Mouse (Mus musculus): ENCODE data around the gene Cenpk.
"Not testable (repeated sequence)": the region's sequence is repeated elsewhere in the genome, so short reads cannot be mapped to it uniquely, and the experiment has no call there.

Cenpk gene

DNA sequence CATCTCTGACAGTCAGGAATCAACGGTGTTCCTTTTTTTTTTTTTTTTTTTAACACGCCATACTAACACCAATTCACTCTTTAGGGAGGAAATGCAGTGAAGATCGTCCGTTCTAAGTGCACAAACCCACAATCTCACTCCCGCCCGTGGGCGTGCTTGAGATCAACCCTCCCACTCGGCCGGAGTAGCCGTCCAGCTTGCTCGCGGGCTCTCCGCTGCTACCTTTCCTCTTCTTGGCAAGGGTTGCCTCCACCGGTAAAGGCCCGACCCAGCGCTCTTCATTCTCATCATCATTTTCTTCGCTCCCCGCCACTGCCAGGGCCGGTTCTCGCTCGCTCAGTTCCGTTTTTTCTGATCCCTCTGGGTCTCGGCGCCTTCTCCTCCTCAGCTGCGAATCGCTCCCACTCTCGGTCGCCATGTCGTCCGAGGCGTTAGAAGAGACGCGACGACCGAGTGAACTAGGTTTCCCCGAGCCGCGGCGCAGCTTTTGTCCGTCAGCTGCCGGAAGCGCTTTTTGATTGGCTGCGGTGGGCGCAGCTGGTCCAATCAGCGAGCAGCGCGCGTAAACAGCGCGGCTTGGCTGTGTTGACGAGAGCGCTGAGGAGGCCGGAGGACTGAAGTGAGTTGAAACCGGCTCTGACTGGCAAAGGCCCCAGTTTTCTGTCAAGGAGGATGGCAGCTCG lies at the start of gene Cenpk, which contains the start of gene Ppwd1:
Gene Cenpk (plus strand): TSS at position 228 of the 683 bp plus-strand sequence.
Gene Ppwd1 (minus strand): TSS at position 460 of the 683 bp plus-strand sequence.
- in situ Hi-C loops (cut with MseI, MboI), result no loop called here

GRCm38 (mm10) chr13:104178650-104179121 lies 49.7 kb upstream of the Cenpk start, which contains the start of gene Trim23:
TSS of gene Trim23 (plus strand) at chr13:104178797.
- in situ Hi-C loops (cut with MseI, MboI), result no loop called here

GRCm38 (mm10) chr13:104179176-104179888 lies 49.1 kb upstream of the Cenpk start:
- in situ Hi-C loops (cut with MseI, MboI), result no loop called here

- in situ Hi-C loops (cut with MseI, MboI), result no loop called here
Measured at GRCm38 (mm10) chr13:104187357-104187756, 41.1 kb upstream of the Cenpk start.

DNA sequence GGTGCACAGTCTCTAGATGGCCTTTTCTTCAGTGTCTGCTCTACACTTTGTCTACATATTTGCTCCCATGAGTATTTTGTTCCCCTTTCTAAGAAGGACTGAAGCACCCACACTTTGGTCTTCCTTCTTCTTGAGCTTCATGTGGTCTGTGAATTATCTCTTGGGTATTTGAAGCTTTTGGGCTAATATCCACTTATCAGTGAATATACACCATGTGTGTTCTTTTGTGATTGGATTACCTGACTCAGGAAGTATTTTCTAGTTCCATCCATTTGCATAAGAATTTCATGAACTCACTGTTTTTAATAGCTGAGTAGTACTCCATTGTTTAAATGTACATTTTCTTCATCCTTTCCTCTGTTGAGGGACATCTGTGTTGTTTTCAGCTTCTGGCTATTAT lies 32.5 kb upstream of the Cenpk start:
- in situ Hi-C loops (cut with MseI, MboI), result not testable (repeated sequence)

- in situ Hi-C loops (cut with MseI, MboI), result no loop called here
Measured at GRCm38 (mm10) chr13:104204313-104204712, 24.1 kb upstream of the Cenpk start.

- in situ Hi-C loops (cut with MseI, MboI), result no loop called here
Measured at GRCm38 (mm10) chr13:104227478-104227877, 933 bp upstream of the Cenpk start.

GRCm38 (mm10) chr13:104229181-104229580 lies 770 bp downstream of the Cenpk start:
- in situ Hi-C loops (cut with MseI, MboI), result no loop called here

DNA sequence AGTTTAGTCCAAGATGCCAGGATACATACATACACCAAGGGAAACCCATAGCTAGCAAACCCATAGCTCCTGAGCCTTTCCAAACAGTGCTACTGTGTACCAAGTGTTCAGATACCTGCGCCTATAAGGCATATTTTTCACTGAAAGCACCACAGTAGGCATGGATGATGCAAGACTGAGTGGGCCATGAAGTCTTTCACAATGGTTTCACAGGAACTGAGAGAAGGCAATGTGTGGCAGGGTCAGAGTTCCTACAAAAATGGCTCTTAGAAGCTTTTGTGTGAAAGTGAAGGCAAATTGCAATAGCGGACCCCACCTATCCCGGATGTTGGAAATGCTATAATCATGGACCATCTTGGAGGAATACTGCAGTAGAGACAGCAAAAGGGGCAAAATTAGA lies 30.6 kb downstream of the Cenpk start:
- in situ Hi-C loops (cut with MseI, MboI), result no loop called here

DNA sequence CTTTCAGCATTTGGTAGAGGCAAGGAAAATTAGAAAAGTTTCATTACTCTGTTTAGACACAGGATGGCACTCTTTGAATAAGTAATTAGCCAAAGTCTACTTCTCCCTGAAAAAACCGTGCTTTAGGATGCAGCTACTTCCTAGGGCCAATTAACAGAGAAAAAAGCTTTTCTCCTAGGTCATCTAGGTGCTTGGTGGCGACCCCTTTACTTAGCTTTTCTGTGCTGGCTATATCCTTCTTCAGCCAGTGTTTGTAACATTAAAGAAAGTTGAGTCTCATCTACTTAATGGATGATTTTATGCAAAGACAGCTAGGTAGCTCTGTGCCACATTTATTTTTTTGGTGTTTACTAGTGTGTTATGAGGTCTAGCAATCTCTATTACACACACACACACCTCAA lies 56.6 kb downstream of the Cenpk start:
- in situ Hi-C loops (cut with MseI, MboI), result loop anchor here (10.0 to 25.0 kb wide), 3 partner anchors 500 to 652 kb away; partner anchors contain the start of gene Srek1ip1 (in 1 of the 2)

- in situ Hi-C loops (cut with MseI, MboI), result loop anchor here (10.0 to 25.0 kb wide), 3 partner anchors 499 to 651 kb away; partner anchors contain the start of gene Srek1ip1 (in 1 of the 2)
Measured at GRCm38 (mm10) chr13:104285737-104286311, 57.4 kb downstream of the Cenpk start.

- in situ Hi-C loops (cut with MseI, MboI), result loop anchor here (10.0 to 25.0 kb wide), 3 partner anchors 498 to 651 kb away; partner anchors contain the start of gene Srek1ip1 (in 1 of the 2)
Measured at GRCm38 (mm10) chr13:104286336-104286735, 57.9 kb downstream of the Cenpk start.

DNA sequence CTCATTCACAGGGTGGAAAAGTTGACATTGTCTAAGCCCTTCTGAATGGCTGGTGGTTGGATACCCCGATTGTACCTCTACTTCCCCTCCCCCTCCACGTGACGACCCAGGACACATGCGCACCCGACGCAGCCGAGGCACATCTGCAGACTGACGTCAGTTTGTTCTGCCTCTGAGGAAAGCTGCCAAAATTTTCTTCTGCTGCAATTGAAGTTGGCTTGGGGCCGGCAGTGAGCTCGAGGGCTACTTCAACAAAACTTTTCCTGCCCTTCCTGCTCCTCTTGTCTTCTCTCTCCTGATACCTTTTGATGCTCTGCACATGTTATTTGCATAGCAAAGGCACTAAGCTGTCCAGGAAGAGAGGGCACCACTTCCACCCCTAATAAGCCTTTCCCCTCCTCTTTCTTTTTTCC lies 58.5 kb downstream of the Cenpk start:
- in situ Hi-C loops (cut with MseI, MboI), result loop anchor here (10.0 to 25.0 kb wide), 3 partner anchors 498 to 650 kb away; partner anchors contain the start of gene Srek1ip1 (in 1 of the 2)

DNA sequence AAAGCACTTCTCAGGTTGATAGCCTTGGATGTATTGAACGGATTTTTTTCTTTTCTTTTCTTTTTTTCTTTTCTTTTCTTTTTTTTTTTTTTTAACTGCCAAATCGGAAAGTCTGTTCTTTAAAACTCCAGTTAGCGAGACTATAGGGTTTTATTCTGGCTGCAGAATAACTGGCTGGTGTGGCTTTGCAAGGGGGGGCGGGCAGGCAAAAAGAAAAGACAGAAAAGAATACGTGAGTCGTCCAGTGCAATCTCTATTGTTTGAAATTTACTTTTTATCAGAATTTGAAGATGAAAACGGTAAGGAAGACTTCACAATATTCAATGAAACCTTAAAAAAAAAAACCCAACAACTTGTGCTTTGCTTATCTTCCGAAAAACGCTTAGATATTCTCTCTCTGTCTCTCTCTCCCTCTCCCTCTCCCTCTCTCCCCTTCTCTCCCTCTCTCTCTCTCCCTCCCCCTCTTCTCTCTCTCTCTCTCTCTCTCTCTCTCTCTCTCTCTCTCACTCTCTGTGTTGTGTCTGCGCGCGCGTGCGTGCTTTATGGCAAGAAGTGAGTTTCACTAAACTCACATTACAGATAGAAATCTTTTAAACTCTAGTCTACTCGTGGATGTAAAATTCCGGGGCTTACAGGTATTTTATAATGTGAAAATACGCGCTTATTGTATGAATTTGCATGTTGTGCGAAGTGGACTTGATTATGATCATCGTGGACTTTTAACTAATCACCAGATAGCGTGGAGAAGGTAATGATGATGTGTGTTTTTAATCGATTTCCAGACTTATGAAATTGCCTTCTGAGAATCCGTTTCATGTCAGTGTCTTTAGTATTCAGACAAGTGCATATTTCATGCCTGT lies 59.2 kb downstream of the Cenpk start, which contains the start of gene Adamts6:
Gene Adamts6 (plus strand): TSS at position 470 of the 860 bp plus-strand sequence.
- in situ Hi-C loops (cut with MseI, MboI), result loop anchor here (10.0 to 25.0 kb wide), 3 partner anchors 497 to 650 kb away; partner anchors contain the start of gene Srek1ip1 (in 1 of the 2)

DNA sequence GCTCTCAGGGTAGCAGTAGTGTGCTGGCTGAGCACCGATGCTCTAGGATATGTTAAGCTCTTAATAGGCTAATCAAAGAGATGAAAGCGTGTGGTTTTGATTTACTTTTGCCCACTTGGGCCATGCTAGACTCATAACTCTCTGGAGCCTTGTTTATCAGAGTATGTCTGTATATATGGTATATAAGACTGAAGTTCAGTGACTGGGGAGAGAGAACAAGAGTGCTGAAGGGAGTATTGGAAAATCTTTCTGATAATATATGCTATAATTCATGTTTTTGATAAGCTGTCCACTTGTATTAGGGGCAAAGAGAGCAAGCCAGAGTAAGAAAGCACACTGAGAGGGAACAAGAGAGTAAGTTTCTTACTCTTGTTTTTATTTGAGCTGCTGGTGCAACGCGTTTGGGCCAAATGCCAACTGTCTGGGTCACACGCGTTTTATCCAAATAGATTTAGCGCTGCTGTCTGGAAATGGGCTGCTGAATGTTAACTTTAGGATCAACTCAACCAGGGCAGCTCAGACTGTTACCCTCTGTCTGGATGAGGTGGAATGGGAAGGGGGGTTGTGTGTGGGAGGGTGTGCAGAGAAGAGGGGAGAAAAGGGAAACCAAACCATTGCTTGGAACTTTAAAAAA lies 59.9 kb downstream of the Cenpk start:
- in situ Hi-C loops (cut with MseI, MboI), result loop anchor here (10.0 to 25.0 kb wide), 3 partner anchors 496 to 649 kb away; partner anchors contain the start of gene Srek1ip1 (in 1 of the 2)

DNA sequence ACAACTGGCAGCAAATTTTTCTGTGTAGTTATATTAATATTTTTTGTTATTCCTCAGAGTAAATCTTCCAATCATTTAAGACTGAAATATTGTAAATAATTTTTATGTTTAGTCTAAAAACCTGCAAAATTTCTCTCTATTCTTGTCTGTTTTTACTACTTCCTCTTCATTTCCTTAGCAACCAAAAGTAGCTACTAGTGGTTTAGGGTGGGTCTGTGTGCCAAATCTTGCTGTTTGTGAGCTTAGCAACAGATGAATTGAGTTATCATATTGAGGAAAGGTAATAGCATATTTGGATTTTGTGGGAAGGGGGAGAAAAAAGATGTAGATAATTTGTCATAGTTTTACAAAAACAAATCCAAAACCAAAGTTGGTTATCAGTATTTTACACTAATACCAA lies 60.8 kb downstream of the Cenpk start:
- in situ Hi-C loops (cut with MseI, MboI), result loop anchor here (10.0 to 25.0 kb wide), 3 partner anchors 496 to 648 kb away; partner anchors contain the start of gene Srek1ip1 (in 1 of the 2)

DNA sequence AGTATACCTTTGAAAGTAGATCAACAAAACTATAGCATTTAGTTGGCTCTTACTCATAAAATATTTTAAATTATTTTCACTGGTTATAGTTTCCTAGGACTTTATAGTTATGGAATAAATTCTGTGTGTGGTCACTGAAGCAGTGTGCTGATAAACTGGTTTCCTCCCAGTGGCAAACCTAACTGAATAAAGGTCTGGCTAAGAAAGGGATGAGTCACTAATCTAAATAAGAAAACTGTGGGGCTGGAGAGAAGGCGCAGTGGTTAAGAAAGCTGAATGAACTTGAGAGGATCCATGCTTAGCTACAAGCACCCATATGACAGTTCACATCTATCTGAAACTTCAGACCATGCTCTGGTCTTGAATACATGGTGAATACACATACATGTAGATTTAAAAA lies 67.1 kb downstream of the Cenpk start:
- in situ Hi-C loops (cut with MseI, MboI), result loop anchor here in 1 of 2 experiments (25.0 kb wide), 2 partner anchors 492 to 642 kb away; partner anchors contain the start of gene Srek1ip1
